Mouse (Mus musculus) skeletal muscle tissue, adult 2 months (tissue): ENCODE measurements at regions not wholly inside any gene's neighbourhood (a gene's known extent, or its start where the extent isn't known, plus 50 kb on each side); places are given as distances from the start of the nearest gene placed in this dataset.
"Not testable (repeated sequence)": the region's sequence is repeated elsewhere in the genome, so short reads cannot be mapped to it uniquely, and the experiment has no call there.

Experiments used
- DNase-seq: peaks from one replicate; pipeline ENCODE4 v3.0.0-alpha.2; 2012; ENCODE audit warnings: low read depth, low spot score

DNA sequence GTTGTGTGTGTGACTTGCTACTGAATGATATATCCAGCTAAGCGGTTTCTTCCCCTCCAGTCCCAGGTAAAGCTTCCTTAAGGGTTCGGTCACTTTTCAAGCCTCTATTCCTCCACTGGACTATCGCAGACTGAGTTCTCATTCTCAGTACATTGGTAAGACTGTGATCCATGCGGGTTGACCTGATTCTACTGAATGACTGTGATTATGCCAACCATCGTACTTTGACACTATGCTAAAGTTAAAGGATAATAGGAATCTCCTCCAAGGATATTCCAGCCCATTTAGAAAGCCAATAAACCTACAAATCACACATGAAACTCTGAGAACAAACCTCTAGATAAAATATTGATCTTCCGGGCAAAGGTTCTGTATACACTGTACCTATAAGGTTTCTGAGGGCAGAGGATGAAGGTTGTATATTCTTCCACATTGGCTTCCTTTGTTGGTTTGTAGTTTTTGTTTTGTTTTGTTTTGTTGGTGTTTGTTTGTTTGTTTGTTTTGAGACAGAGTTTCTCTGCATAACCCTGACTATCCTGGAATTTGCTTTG, 223.7 kb upstream of the Zpld1 start:
- no peak for DNase-seq

DNA sequence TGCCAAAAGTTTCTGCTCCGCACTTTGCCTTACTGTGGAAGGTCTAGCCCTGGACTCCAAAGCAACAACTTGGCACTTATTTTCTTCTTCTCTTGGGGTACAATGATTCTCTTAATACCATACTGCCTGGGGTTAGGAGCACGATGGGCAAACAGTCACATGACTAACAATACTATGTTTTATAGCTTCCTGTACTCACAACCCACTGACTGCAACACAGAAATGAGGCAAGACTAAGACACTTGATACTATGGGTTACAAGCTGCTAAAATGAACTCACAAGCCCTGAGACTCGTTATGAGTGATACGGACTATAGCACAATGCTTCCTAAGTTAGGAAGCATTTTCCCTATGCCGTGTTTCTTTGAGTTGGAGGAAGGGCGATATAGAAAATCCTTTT, 222.3 kb upstream of the Zpld1 start:
- DNase-seq = no peak

- DNase-seq = peak; percentile 17
Measured at GRCm38 (mm10) chr16:55519646-55520045, 221.9 kb upstream of the Zpld1 start.

DNA sequence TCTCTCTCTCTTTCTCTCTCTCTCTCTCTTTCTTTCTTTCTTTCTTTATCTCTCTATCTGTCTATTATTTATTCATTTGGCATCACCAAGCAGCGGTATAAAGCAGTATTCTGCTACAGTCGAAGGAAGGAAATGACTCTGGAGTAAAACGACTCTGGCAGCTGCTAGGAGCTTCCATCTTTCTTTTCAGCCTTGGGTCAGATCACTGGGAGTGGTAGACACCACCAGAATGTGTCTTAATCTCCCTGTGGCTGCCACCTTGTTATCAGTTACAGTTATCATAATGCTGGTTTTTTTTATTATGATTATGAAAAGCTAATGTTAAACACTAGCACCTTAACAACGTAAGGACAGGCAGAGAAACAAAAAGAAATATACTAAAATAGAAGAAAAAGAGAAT, 219.2 kb upstream of the Zpld1 start:
- DNase-seq = no peak

DNA sequence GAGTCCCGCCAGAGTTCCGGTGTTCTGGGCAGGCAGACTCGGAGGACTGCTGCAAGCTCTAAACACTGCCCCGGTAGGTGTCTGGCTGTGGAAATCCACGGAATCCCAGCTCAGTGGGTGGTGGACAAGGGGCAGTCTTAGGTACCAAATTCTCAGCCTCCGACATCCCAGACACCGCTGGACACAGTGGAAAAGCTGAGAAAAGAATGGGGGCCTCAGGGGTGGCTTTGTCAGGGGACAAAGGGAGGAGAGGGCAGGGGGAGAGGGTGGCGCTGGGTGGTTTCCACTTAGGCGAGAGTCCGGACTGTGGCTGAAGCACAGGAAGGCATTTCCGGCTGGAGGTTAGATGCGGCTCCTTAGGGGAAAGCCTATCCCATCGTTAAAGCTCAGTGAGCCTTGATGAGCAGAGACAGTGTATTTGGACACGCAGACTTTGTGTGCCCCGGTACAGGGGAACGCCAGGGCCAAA, 217.5 kb upstream of the Zpld1 start:
- no peak for DNase-seq

DNA sequence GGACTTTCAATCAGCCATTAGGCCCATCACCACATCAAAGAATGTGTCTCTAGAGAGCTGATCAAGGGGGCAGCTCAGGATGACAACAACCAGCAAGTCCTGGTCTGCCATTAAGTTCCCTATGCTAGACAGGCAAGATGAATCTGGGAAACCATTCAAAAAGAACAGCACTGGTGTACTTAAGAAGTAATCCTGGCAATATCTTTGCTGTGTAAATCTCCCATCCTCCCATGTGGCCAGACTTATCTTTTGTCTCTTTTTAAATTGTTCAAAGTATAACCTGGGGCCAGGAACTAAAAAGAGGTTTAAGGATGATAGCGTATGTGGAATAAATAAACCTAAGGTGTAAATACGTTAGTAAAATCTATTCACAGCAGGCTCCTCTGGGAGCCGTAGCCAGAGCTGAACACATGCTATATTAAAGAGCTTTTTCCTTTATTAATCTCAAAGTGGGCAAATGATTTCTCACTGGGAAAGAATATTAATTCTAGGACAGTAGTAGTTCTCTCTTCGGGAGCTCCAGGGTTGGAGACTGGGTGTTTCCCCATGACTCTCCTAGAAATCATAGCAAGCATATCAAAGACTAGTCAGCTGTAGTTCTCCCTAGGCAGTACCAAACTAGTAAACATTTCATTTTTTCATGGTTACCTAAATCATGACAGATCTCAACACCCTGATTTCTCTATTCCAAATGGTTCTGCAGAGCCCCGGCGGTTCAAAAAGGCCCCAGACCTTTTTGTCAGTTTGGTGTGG, 216.8 kb upstream of the Zpld1 start:
- DNase-seq = no peak

DNA sequence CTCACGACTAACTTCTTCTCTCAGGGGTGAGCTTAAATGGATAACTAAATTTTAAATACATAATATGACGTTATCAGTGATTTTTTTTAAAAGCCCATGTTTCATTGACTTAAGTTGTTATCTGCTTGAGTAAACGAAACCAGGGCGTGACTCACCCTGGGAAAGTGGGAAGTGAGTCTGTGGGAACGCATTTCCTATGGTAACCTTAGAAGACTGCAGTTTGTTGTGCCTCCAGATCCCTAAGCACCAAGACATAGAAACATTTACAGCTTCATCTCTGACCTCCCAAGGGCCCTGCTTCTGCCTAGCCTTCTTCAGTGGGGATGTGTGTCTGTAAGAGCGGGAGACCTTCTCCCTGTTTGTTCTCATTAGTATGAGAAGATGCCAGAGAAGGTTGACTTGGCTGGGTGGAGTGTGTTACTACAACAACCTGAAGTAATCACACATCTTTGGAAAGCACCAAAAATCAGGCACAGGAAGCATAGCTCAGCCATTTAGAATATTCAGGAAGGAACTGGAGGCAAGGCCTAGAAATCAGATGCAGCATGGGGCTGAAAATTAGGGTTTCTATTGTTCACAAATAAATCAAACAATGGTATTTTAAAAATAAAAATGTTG, 207.1 kb upstream of the Zpld1 start:
- DNase-seq = no peak

DNA sequence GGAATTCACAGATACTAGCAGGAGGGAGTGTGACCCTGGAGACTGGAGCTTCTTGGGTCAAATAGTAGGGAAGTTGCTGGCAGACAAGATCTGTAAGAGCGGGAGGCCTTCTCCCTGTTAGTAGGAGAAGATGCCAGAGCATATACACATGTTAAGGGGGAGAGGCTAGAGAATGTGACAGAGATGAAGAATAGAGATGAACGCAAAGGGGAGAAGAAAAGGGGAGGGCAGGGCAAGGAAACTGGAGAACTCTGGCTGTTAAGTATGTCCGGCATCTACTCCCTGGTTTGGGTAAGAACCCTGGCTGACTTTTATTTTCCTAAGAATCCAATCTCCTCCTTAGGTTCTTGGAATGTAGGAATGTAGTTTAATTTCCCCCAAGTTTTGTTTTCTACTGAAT, 206.5 kb upstream of the Zpld1 start:
- DNase-seq = no peak

- DNase-seq = no peak
Measured at GRCm38 (mm10) chr16:55503273-55503672, 205.5 kb upstream of the Zpld1 start.

- DNase-seq = not testable (repeated sequence)
Measured at GRCm38 (mm10) chr16:55499831-55500230, 202.0 kb upstream of the Zpld1 start.

DNA sequence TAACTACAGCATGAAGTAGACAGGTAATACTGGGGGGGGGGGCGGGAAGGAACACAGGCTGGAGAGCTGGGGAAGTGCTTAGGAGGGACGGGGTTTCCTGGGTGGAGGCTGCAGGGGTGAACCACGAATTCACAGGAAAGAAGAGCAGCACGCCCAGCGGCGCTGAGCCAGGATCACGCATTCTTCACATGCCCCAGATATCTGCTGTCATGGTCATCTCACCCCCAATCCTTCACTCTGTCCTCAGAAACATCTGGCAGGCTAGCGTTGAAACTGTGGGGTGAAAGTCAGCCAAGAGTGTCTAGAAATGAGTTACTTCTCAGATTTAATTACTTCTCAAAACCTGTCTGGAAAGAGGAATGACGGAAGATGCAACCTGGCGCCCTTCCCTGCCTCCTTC, 197.3 kb upstream of the Zpld1 start:
- no peak for DNase-seq

GRCm38 (mm10) chr16:55494162-55494561, 196.4 kb upstream of the Zpld1 start:
- DNase-seq = no peak

GRCm38 (mm10) chr16:55492111-55492510, 194.3 kb upstream of the Zpld1 start:
- no peak for DNase-seq

DNA sequence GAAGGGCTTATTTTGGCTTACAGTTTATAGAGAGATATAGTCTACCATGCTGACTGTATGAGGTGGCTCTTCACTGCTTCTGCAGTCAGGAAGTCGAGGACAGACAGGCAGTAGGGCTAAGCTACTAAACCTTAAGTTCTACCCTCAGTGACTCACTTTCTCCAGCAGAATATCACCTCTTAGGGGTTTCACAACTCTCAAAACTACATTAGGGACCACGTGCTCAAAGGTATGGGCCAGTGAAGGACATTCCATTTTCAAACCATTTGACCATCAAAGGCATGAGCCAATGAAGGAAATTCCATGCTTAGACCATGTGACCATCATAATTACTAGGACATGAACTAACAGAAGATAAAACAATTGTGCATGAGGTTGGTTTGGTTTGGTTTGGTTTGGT, 186.6 kb upstream of the Zpld1 start:
- no peak for DNase-seq

- DNase-seq = no peak
Measured at GRCm38 (mm10) chr16:55480745-55481144, 183.0 kb upstream of the Zpld1 start.

- DNase-seq = no peak
Measured at GRCm38 (mm10) chr16:55480304-55480703, 182.5 kb upstream of the Zpld1 start.

GRCm38 (mm10) chr16:55476544-55477208, 178.9 kb upstream of the Zpld1 start:
- peak; percentile 27 for DNase-seq

GRCm38 (mm10) chr16:55474950-55475525, 177.3 kb upstream of the Zpld1 start:
- no peak for DNase-seq

GRCm38 (mm10) chr16:55471396-55471795, 173.6 kb upstream of the Zpld1 start:
- DNase-seq = no peak

GRCm38 (mm10) chr16:55470721-55471120, 172.9 kb upstream of the Zpld1 start:
- DNase-seq = no peak

- DNase-seq = no peak
Measured at GRCm38 (mm10) chr16:55469703-55470102, 171.9 kb upstream of the Zpld1 start.

- DNase-seq = peak; percentile 52
Measured at GRCm38 (mm10) chr16:55468833-55469458, 171.2 kb upstream of the Zpld1 start.
